Mouse (Mus musculus): ENCODE measurements around the gene Serpinb9b.

Serpinb9b gene

DNA sequence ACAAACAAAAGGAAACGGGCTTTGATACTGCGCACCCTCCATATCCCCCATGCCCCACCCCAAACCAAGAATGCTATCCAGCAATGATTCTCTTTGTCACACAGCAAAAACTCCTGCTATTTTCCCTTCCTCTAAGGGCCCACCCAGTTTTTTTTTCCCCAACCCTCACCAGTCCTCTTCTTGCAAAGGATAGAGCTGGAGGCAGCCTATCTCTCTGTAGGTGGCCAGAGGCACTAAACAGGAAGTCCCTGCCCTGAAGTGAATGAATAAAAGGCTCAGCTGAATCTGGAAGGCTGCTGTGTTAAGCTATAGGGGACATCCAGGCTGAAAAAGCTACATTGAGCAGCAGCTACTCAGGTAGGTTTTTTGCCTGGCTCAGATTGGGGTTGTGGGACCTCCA lies at the start of gene Serpinb9b:
TSS of gene Serpinb9b (plus strand) at position 173 of the 400 bp plus-strand sequence.
- in situ Hi-C loops (cut with MboI; ENCODE audit: low pct_unique_long_range_greater_than_20kb in 1 of 2, low sequenced_read_pairs in 2 of 2, unreplicated experiment in 1 of 2): no loop called here

DNA sequence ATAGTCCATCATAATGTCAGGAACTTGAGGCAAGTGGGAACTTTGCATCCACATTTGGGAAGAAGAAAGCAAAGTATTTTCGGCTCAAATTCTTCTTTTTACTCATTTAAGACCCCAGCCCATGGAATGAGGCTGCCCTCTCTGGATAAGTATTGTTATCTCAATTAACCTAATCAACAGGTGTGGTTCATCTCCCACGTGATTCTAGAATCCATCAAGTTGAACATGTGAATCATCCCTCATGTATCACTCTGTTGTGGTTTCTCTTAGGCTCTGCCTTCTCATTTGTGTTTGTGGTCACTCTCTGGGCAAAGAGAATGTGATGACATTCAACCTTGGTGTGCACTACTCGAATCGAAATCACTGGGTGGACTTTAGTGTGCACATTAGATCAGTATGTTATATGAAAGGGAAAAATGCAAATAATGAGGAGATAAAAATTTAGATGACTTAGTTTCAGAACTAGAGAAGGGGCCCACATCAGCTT lies 44.6 kb upstream of the Serpinb9b start:
- in situ Hi-C loops (cut with MboI; ENCODE audit: low pct_unique_long_range_greater_than_20kb in 1 of 2, low sequenced_read_pairs in 2 of 2, unreplicated experiment in 1 of 2): no loop called here

DNA sequence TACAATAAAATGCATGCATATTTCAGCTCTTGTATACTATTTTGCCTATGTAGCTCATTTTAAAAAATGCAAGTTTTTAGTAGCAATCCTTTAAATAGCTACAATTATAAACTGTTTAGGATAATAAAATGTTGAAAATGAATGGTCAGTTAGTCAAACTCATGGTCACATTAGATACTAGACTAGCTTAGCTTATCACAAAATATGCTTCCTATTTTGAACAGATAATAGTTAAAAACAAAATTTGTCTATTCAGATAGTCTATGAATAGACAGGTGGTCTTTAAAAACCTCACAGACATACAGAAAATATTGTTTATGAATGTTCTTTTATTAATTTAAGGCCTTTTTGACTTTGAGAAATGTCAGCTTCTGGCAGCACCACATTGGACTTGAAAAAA lies 41.0 kb upstream of the Serpinb9b start:
- in situ Hi-C loops (cut with MboI; ENCODE audit: low pct_unique_long_range_greater_than_20kb in 1 of 2, low sequenced_read_pairs in 2 of 2, unreplicated experiment in 1 of 2): no loop called here

DNA sequence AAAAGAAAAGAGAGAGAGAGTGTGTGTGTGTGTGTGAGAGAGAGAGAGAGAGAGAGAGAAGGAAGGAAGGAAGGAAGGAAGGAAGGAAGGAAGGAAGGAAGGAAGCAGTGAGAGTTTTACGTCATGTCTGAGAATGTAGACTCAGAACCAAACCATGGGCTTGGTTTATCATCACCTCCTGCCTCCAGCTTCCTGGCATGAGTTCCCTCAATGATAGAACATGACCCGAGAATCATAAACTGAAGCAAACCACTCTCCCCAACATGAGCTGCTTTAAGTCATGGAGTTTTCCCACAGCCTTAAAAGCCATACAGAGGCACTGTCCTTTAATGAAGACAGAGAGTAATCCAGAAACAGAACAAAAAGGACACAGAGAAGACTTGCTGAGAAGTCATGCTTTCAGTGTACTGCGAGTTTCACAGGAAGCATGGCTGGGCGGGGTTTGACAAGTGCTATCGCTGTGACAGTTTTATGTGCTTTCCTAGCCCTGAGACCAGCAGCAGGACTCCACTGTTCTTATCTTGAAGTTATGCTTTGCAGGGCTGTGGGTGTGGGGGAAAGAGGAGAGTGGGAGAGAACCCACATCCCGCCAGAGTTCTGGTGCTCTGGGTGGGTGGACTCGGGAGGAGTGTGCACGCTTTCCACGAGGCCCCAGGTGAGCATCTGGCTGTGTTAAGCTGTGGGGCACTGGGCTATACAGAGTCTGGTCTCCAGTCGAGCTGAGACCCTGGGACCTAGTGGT lies 33.9 kb upstream of the Serpinb9b start:
- in situ Hi-C loops (cut with MboI; ENCODE audit: low pct_unique_long_range_greater_than_20kb in 1 of 2, low sequenced_read_pairs in 2 of 2, unreplicated experiment in 1 of 2): no loop called here

DNA sequence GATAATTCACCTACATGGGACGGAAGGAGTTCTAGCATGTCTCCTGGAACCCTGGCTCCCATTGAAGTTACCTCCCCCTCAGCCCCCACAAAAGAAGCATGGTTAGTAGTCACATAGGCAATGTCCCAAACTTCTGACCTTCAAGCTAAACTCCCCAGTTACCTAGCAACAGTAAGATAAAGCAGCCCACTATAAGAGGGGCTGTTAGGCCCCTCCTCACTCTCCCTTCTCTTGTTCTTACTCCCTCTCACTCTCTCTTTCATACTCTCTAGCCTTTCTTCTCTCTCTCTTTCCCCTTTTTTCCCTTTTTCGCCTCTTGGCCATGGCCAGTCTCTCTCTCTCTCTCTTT lies 33.3 kb upstream of the Serpinb9b start:
- in situ Hi-C loops (cut with MboI; ENCODE audit: low pct_unique_long_range_greater_than_20kb in 1 of 2, low sequenced_read_pairs in 2 of 2, unreplicated experiment in 1 of 2): no loop called here

DNA sequence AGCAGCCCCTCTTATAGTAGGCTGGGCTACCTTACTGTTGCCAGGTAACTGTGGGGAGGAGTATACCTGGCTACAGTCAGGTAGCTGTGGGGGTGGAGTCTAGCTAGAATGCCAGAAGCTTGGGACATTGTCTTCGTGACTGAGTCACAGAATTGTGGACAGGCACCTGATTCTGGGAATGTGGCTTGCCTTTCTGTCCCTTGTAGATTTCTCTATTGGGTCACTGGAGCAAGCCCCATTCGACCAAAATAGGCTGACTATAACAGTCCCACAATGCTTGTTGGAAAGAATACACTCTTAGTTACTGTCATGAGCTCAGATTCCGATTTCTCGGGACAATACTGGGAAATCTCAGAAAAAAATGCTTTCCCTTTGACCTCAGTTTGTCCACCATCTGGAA lies 32.2 kb upstream of the Serpinb9b start:
- in situ Hi-C loops (cut with MboI; ENCODE audit: low pct_unique_long_range_greater_than_20kb in 1 of 2, low sequenced_read_pairs in 2 of 2, unreplicated experiment in 1 of 2): no loop called here

DNA sequence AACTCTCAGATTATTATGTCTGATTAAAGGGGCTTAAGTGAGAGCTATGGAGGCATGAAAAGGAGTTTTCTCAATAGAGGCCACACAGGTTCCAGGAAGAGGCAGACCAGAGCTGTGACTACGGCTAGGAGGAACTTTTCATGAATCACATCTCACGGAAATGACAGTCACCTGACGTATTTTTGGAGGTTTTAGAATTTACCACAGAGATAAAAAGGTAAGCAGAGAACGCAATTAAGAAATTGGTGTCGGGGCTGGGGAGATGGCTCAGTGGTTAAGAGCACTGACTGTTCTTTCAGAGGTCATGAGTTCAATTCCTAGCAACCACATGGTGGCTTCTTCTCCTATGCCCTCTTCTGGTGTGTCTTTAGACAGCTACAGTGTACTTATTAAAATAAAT lies 25.9 kb upstream of the Serpinb9b start:
- in situ Hi-C loops (cut with MboI; ENCODE audit: low pct_unique_long_range_greater_than_20kb in 1 of 2, low sequenced_read_pairs in 2 of 2, unreplicated experiment in 1 of 2): no loop called here

DNA sequence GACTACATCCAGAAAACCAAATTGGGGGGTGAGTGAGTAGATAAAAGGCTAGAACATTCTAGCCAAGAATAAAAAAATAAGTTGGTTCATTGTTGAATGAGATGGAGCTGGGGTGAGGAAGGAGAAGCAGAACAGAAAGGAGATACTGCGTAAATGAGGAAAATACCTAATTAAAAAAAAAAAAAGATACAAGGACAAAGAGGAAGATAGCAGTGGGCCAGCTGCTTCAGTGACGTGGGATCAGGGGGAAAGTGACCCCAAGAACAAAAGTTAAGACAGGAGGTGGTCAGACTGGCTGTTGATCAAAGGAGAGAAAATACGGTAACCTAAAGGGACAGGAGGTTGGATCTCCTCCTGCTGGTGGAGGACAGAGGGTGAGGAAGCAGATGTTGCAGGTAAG lies 24.3 kb upstream of the Serpinb9b start, which contains the start of gene Serpinb9:
TSS of gene Serpinb9 (plus strand) at position 301 of the 400 bp plus-strand sequence.
- in situ Hi-C loops (cut with MboI; ENCODE audit: low pct_unique_long_range_greater_than_20kb in 1 of 2, low sequenced_read_pairs in 2 of 2, unreplicated experiment in 1 of 2): no loop called here

DNA sequence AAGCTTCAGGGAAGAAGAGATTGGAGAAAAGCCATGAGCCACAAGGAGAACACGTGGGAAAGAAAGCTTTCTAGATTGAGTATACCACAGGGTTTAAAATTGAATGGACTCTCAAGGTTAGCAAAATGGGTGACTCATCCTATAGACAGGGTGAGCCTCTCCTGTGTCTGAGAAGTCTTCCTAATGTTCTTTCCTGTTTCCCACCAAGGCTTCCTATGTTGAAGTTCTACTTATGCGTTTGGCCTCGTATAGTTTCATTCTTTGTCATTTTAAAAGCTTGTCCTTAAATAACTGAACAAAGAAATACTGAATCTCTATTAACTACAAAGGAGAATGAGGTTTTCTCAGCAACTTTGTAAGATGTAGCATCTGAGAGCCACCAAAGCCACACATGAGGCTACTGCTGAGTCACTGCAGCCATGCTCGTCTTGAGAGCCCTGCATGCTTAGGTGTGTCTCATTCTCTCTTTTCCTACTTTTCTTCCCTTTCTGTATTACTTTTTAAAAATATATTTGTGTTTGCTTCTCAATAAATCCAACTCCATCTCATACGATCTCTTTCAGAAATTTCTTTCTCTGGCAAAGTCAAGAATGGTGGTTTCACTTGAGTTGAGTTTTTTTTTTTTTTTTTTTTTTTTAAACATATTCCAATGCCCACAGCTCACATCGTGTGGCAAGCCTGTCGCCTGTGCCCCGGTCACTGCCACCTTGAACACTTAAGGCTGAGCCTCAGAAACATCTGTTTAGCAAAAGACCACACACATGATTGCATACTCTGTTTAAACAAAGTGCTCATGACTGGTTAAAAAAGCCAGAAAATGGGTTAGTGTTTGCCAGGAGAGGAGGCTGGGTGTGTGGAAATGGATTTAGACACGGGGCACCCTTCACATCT lies 23.4 kb upstream of the Serpinb9b start:
- in situ Hi-C loops (cut with MboI; ENCODE audit: low pct_unique_long_range_greater_than_20kb in 1 of 2, low sequenced_read_pairs in 2 of 2, unreplicated experiment in 1 of 2): no loop called here

DNA sequence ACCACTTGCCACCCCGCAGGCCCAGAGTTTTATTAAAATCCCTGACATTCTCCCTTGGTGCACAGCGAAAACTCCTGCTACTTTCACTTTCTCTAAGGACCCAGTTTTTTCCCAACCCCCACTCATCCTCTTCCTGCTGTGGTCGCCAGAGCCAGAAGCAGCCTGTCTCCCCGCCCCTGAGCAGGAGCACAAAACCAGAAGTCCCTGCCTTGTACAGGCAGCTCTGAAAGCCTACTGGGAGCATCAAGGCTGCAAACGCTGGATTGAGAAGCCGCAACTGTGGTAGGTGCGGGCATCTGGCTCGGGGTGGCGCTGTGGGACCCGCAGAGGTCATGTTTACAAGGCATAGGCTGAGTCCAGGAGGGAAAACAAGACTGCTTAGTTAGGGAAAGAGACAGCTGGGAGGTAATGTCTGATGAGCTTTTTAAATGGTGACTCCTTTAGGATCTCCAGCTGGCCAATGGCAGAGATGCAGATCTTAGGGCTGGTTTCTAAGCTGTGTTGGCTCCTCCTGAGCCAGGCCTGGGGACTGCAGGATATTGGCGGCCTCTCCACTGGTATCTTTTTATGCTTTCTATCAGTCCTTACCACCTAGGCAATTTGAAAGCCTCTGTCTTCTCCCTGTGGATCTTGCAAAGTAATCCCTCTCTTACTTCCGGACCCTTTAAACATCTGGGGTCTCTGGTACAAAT lies 22.7 kb upstream of the Serpinb9b start:
- in situ Hi-C loops (cut with MboI; ENCODE audit: low pct_unique_long_range_greater_than_20kb in 1 of 2, low sequenced_read_pairs in 2 of 2, unreplicated experiment in 1 of 2): no loop called here

DNA sequence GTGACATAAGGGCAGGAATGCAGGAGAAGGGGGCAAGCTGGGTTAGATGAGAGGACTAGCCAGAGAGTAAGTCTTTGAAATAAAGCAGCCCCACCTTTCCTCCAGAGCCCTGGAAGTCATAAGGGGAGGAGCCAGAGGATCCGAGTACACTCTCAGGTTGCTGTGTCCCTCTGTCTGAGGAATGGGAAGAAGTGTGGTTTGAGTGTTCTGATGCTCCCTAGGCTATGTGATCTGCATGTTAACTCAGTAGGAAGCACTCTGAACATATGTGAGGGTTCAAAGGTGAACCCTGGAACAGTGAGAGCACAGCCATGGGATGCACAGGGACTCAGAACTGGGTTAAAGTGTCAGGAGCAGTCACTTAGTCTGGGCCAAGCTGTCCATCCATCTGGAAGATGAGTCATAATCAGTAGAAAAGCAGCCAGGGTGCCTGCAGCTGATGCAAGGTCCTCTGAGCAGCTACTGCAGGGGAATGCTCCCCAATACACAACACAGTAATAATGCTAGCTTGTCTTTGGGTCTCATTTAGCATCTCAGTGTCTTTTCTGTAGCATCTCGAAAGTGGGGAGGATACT lies 21.6 kb upstream of the Serpinb9b start:
- in situ Hi-C loops (cut with MboI; ENCODE audit: low pct_unique_long_range_greater_than_20kb in 1 of 2, low sequenced_read_pairs in 2 of 2, unreplicated experiment in 1 of 2): no loop called here

DNA sequence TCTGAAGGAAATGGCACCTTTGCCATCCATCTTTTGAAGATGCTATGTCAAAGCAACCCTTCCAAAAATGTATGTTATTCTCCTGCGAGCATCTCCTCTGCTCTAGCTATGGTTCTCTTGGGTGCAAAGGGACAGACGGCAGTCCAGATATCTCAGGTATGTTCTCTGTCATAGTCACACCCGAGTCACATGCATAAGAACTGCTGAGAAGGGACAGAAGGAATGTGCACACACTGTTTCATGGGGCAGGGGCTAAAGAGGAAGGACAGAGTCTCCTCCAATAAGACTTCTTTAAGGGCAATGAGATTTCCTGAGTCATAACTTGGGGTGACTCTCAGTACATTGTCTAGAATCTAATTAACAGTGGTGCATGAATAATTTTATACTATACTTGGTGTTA lies 20.7 kb upstream of the Serpinb9b start:
- in situ Hi-C loops (cut with MboI; ENCODE audit: low pct_unique_long_range_greater_than_20kb in 1 of 2, low sequenced_read_pairs in 2 of 2, unreplicated experiment in 1 of 2): no loop called here

DNA sequence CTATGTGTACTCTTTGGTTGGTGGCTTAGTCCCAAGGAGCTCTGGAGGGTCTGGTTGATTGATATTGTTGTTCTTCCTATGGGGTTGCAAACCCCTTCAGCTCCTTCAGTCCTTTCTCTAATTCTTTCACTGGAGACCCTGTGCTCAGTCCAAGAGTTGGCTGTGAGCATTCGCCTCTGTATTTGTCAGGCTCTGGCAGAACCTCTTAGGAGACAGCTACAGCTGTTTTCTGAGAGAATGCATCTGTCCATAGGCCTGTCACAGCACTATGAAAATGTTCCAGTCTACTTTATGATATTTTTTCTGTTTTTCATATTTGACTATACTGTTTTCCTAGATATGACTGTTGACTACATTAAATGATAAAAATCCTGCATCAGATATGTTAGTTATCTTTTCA lies 14.8 kb upstream of the Serpinb9b start:
- in situ Hi-C loops (cut with MboI; ENCODE audit: low pct_unique_long_range_greater_than_20kb in 1 of 2, low sequenced_read_pairs in 2 of 2, unreplicated experiment in 1 of 2): no loop called here

DNA sequence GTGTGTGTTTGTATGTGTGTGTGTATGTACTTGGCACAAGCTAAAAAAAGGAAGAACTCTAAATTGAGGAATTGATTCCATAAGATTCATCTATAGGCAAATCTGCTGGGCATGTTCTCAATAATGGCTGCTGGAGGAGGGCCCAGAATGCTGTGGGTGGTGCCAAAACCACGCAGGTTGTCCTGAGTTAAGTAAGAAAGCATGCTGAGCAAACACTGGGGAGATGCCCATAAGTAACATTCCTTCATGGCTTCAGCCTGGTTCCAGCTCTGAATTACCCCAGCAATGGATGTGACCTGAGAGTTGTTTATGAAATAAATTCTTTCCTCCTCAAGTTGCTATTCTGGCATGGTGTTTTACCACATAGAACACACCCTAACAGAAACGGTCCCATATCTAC lies 13.9 kb upstream of the Serpinb9b start:
- in situ Hi-C loops (cut with MboI; ENCODE audit: low pct_unique_long_range_greater_than_20kb in 1 of 2, low sequenced_read_pairs in 2 of 2, unreplicated experiment in 1 of 2): no loop called here

DNA sequence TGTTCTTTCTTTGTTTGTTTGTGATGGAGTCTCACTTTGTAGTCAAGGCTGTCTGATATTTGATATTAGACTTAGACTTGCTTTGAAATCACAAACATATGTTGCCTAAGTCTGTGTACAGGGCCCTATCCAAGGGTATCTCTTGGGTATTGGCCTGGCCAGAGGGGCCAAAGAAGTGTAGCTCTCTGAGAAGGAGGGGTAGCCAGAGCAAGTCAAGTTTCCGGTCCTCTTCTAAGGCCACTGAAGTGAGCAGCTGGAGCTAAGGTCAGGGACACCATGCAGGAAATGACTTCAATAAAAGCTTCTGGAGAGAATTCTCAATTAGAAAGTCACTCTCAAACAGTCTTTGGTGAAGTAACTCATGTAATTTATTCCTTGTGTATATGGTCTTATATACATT lies 4.8 kb upstream of the Serpinb9b start:
- in situ Hi-C loops (cut with MboI; ENCODE audit: low pct_unique_long_range_greater_than_20kb in 1 of 2, low sequenced_read_pairs in 2 of 2, unreplicated experiment in 1 of 2): no loop called here

DNA sequence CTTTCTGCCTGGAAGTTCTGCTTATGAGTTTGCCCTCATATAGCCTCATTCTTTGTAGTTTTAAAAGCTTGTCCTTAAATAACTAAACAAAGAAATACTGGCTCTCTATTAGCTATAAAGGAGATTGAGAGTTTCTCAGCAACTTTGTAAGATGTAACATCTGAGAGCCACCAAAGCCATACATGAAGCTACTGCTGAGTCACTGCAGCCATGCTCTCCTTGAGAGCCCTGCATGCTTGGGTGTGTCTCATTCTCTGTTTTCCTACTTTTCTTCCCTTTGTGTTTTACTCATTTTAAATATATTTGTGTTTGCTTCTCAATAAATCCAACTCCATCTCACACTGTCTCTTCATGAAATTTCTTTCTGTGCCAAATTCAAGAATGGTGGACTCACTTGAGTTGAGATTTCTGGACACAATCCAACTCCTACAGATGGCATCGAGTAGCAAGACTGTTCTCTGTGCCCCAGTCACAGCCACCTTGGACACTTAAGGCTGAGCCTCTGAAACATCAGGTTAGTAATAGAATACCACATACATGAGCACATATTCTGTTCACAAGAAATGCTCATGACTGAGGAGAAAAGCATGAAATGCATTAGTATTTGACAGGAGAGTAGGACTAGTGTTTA lies 674 bp upstream of the Serpinb9b start:
- in situ Hi-C loops (cut with MboI; ENCODE audit: low pct_unique_long_range_greater_than_20kb in 1 of 2, low sequenced_read_pairs in 2 of 2, unreplicated experiment in 1 of 2): no loop called here

DNA sequence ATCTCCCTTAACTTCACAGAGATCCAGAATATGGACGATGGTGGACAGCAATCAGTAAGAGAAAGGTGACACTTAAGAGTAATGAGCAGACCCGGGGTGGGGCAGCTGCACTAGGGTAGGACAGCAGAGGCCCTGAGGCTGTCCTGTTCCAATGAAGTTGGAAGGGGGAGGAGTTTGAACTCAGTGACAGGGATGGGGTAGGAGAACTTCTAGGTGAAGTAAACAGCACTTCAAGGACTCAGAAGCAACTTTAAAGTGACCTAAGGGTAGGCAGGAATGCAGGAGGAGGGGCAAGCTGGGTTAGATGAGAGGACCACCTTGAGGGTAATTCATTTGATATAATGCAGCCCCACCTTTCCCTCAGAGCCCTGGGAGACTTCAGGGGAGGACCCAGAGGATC lies 930 bp downstream of the Serpinb9b start:
- in situ Hi-C loops (cut with MboI; ENCODE audit: low pct_unique_long_range_greater_than_20kb in 1 of 2, low sequenced_read_pairs in 2 of 2, unreplicated experiment in 1 of 2): no loop called here

DNA sequence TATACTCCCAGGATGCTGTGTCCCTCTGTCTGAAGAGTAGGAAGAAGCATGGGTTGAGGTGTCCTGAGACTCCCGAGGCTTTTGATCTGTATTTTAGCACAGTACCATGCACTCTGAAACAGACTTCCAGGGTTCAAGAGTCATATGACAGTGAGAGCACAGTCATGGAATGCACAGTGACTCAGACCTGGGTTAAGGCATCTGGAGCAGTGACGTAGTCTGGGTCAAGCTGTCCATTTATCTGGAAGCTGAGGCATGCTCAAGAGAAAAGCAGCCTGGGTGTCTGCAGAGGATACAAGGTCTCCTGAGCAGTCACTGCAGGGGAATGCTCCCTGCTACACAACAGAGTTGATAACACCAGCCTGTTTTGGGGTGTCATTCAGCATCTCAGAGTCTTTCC lies 1.3 kb downstream of the Serpinb9b start:
- in situ Hi-C loops (cut with MboI; ENCODE audit: low pct_unique_long_range_greater_than_20kb in 1 of 2, low sequenced_read_pairs in 2 of 2, unreplicated experiment in 1 of 2): no loop called here

Data from mouse embryonic stem cell (cell line).